Mouse (Mus musculus): ENCODE data around the gene Mfsd11. TPM values are rescaled to one million over a fixed set of nuclear protein-coding genes. Genes with fewer than 3 reads are reported as not detected.
A peak's percentile ranks its signal among the peaks of the same experiment; 100 is the strongest.
"Not testable (repeated sequence)": the region's sequence is repeated elsewhere in the genome, so short reads cannot be mapped to it uniquely, and the experiment has no call there.

The Mfsd11 gene
- polyA plus RNA-seq, 3 experiments from 2014 or later: 18.7 to 31.0 (median 29.0) TPM

DNA sequence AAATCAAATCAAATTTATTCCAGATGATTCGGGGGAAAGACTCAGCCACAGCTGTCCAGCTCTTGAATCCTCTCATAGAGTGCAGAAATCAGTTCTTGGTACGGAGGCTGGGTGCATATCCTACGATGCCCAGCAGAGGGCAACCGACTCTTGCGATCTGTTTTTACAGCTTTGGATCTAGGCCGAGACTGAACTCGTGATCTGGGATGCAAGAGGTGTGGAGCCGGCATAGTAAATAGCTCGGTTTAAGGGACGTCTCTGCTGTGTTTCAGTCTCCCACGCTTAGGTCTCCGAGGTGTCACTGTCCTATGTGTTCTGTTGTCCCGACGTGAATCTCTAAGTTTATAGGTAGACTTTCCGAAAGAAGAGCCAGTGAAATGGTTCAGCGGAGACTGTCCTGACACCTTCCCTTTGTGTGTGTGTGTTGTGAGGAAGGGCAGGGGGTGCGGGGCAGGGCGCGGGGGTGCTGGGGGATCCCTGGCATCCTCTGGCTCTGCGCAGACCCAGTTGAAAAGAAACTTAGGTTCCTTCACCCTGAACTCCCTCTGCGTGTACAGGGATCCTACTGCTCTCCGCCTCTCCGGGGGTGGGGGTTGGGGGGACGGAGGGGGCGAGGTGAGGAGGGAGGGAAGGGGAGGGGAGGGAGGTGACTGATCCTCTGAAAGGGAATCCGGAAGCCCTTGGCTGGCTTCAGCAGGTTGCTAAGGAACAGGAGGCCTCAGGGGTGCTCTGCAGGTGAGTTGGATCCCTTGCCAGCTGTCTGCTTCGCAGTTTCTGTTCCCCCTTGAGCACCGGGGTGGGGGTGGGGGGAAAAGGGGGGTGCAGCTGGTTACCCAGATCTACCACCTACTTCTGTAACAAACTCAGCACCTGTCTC is 33.3 kb downstream of the Mfsd11 start:
- ATAC-seq: peak; percentile 48

DNA sequence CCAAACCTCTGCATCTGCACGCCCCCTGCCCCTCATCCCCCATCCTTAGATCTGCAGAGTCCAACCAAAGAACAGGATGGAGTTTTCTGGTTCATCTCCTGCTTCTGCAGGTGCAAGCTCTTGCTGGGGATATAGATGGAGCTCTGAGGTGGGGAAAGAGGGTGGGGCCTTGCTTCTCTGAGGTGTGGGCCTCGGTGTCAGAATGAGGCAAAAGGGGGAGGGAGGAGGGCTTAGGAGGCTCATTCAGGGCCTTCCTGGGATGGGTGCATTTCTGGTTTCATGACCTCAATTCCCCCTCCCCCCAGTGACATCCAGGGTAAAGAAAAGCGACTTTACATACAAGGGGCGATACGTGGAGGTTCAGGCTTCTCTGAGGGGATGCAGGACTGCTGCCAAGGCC is 34.9 kb downstream of the Mfsd11 start:
- no peak for ATAC-seq

GRCm38 (mm10) chr11:116893532-116894442 is 41.5 kb downstream of the Mfsd11 start:
- no peak for ATAC-seq

DNA sequence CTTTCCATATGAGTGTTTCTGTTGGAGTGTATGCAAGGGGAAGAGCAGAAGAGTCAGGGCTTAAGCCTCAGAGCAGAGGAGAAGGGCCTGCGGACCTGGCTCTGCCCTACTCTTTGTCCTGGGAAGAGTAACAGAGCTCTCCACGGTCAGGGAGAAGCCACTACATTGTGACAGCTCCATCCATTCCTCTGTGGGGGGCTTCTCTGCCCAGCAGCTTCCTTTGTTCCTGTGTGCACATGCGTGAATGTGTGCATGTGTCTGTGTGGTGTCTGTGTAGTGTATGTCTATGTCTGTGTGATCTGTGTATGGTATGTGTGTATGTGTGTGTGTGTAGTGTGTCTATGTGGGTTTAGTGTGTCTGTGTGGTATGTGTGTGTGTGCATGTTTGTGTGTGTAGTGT is 43.2 kb downstream of the Mfsd11 start:
- no peak for ATAC-seq

DNA sequence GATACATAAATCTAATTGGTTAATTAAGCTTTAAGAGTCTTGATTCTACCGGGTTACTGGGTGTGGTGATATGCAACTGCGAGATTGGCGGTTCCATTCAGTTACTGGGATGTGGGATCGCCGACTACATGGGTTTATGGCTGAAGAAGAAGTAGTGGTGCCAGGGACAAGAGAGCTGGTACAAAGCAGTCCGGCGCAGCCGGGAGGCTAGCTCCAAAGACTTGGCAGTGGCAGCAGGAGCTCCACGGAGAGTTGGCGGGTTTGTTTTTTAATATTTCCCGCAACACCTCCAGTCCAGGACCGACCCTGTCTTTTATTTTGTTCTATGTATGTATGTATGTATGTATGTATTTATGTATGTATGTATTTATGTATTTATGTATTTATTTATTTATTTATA is 47.0 kb downstream of the Mfsd11 start:
- no peak for ATAC-seq

GRCm38 (mm10) chr11:116902588-116902987 is 50.3 kb downstream of the Mfsd11 start:
- ATAC-seq: not testable (repeated sequence)

DNA sequence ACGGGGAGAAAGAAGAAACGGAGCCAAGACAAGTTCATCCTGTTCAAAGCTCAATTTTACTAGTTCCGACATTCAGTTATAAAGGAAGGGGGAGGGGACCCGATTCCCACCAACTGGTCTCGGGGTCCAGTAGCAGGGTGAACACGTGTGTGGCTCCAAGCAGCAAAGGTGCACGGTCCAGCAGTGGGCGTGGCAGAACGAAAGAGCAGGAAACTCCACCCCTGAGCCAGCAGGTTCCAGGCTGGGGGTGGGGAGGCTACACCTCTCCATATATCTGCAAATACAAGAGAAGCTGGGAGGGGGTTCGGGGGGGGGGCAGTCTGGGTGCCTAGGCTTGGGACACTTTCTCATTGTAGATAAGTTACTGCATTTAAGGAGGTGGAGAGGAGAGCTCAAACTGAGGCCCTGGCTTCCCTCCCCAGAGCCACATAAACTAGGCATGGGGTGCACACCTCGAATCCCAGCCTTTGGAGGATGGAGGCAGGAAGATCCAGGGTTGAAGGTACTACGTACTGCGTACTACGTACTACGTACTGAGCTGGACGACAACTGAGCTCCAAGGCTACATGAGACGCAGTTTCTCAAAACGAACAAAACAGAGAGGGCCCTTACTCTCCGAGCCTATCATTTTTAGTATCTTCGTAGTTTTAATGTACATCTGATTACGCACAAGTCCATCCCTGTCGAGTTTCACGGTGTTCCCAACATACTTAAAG is 53.7 kb downstream of the Mfsd11 start:
- no peak for ATAC-seq

DNA sequence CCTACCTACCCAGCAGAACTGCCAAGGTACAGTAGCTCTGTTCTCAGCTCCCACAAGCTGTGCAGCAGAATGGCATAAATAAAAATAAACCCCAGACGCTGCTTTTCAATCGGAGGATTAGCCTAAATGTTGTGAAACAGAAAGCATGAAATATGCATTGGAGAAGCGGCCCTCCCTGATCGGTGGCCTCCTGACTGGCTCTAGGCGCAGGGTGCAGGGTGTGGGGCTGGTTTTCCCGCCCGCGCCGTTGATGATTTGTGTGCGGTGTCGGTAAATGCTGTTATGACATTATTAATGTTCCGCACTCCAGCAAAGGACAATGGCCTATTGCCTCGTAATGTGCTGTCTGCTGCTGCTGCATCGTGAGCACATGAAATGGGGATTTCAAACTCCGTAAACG is 61.3 kb downstream of the Mfsd11 start:
- no peak for ATAC-seq

GRCm38 (mm10) chr11:116914267-116914885 is 62.1 kb downstream of the Mfsd11 start:
- ATAC-seq: no peak

- no peak for ATAC-seq
These were observed 63.0 kb downstream of the Mfsd11 start for GRCm38 (mm10) chr11:116915241-116915640.

GRCm38 (mm10) chr11:116917361-116917760 is 65.1 kb downstream of the Mfsd11 start:
- ATAC-seq: no peak

DNA sequence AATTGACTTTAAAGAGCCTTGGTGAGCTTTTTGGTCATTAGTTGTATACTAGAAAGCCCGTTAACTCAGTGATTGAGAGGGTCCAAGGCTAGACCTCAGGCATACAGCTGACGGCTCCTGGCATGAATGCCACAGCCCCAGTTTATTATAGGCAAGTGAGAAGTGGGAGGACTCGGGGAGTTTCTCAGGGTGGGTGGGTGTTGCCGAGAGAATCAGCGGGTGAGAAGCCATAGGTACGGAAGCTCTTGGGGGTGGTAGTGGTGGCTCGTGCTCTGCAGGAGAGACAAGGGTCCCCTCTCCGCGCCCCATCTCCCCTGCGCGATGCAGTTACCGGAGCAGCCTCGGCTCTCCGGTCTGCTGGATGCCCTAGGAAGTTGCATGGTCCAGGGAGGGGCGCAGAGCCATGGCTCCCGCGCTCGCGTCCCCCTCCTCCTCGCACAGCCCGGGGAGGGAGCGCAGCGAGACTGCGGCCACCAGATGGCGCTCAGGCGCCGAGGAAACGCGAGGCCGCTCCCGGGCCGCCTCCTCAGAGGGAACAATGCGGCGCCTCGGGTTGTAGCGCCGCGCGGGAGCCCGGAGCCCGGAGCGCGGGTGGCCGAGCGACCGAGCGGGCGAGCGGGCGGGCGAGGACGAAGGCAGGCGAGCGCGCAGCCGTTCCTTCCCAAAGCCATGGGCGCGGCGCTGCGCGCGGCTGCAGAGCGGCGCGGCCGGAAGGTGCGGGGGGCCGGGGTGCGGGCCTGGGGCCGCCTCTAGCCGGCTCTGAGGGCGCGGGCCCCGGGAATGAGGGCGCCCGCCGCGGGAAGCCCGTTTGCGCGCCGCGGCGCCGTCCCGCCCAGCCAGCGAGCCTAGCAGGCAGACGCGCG is 66.3 kb downstream of the Mfsd11 start, which contains the start of gene Mgat5b:
Mgat5b (plus strand) TSS at position 541 of the 863 bp plus-strand sequence.
- peak; percentile 46 for ATAC-seq

DNA sequence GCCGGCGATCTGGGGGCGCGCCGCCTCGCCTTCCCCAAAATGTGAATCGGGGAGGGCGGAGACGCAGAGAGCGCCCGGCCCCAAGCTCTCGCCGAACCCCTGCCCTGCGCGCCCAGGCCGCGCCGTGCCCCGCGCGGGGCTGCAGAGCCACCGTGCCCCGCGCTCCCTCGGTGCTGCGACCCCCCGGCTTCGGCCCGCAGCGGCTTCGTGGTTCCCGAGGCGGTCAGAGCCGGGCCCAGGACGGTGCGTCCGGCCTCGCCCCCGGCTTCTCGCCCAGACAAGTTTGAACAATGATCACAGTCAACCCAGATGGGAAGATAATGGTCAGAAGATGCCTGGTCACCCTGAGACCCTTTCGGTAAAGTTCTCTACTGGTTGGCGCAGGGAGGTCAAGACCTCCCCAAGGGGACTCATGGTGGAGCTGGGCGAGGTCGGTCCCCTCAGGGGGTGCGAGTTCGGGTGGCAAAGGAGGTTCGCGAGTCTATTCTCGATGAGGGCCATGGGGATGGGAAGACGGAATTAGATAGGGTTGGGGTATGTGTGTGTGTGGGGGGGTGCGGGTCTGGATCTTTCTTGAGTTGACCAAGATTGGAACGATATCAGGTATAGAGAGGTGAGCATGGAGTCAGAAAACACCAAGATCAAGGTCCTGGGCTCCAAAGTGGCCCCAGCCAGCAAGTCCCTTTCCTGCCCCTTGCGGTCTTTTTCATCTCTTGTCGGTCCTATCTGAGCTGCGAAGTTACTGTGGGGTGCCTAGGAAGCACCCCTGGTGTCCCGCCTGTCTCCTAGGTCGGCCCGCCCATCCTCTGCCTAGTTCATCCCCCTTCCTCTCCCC is 67.2 kb downstream of the Mfsd11 start:
- no peak for ATAC-seq

DNA sequence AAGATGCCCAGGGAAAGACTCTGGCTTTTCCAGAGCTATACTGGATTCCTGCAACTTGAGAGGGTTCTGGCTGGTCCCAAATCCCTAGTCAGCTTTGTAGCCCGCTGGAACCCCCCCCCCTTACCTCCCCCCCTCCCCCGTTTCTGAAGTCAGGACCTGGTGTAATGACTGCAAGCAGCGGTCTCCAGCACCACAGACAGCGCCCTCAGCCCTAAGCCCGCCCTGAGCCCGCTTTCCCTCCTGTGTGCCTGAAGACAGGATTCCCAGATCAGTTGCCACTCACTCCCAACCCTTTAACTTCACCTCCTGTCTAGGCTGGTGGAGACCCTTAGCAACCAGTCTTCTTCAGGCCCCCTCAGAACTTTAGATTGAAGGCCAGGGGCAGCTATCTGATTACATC is 68.5 kb downstream of the Mfsd11 start:
- ATAC-seq: no peak

DNA sequence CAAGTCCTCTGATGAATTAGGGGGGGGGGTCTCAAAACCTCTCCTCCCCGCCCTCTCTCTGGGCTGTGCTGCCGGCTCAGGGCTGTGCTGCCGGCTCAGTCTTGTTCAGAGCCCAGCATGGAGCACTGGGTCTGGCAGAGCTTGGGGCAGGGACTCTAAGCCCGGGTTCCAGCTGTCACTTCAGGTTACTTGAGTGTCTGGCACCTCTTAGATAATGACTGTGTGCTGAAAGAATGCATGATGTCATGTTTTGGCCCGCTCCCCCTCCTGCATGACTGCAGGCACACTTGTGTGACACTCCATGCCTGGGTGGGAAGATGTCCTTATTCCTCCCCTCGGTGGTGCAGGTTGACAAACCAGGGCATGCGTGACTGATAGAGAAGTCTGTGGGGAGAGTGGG is 69.8 kb downstream of the Mfsd11 start:
- no peak for ATAC-seq

Other genes starting within 250 kb of the Mfsd11 start
- gene Rhbdf2, start 225.4 kb upstream of the Mfsd11 start, polyA plus RNA-seq (2017; shearing (Covaris generic)): 1 to 10 TPM; 3.4 to 9.3 (median 3.9) TPM
- not detected for gene Prcd, start 198.9 kb upstream of the Mfsd11 start, polyA plus RNA-seq (2017; shearing (Covaris generic))
- under 1 TPM in 2 of 3 experiments, not detected in 1; 0.24 to 0.32 TPM for gene Cygb, start 198.1 kb upstream of the Mfsd11 start, polyA plus RNA-seq (2017; shearing (Covaris generic))
- 10 to 100 TPM in 2 of 3 experiments, 1 to 10 TPM in 1; 9.0 to 17.1 (median 13.5) TPM for gene St6galnac1, start 76.9 kb upstream of the Mfsd11 start, polyA plus RNA-seq (2017; shearing (Covaris generic))
- gene Mxra7, start 24.4 kb upstream of the Mfsd11 start, polyA plus RNA-seq (2017; shearing (Covaris generic)): not detected
- gene Mettl23, start 9.2 kb upstream of the Mfsd11 start, polyA plus RNA-seq (2017; shearing (Covaris generic)): 100 to 1,000 TPM; 121 to 151 (median 145) TPM
- gene Jmjd6, start 9.0 kb upstream of the Mfsd11 start, polyA plus RNA-seq (2017; shearing (Covaris generic)): 10 to 100 TPM; 49.7 to 58.8 (median 53.6) TPM
- gene Srsf2, start 654 bp downstream of the Mfsd11 start, polyA plus RNA-seq (2017; shearing (Covaris generic)): 100 to 1,000 TPM; 189 to 367 (median 325) TPM
- not detected for gene Mgat5b, start 66.4 kb downstream of the Mfsd11 start, polyA plus RNA-seq (2017; shearing (Covaris generic))